Mouse (Mus musculus) retina, postnatal 1 day (tissue): ENCODE data around the gene Pnmal1.

Source experiments
- DNase-seq: peaks from one replicate; pipeline ENCODE4 v3.0.0-alpha.2; 2012

The Pnmal1 gene

DNA sequence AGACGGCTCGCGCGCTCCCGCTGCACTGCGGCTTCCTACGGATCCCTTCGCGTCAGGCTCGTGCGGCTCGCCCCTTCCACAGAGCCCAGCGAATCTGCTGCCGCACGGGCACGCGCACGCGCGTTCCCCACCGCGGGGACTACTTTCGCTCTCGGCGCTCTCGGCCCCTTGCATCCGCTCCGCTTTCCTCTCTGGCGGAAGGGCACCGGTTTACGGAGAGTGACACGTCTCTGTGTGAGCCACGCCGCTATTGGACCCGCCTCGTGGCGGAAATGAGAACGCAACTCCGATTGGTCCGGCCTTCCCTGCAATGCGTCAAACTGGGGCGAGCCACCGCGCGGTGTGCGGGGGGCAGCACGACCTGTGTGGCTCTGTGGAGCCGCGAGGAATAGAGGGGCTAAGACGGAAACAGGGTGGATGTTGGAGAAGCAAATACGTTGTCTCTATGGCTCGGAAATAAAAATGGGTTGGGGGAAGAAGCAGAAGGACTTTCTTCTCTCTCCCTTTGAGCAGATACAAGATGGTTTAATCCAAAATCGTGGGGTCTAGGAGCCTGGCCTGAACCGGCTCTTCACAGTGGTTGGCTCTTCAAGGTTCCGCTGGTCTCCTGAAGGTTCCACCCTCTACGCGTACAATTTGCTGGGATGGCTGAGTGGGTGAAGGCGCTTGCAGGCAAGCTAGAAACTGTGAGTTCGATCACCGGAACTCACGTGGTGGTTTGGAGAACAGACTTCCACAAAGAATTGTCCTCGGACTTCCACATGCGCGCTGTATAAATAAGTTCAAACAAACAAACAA, 35.2 kb upstream of the Pnmal1 start, which contains the start of gene Calm3:
Gene Calm3, minus strand, starts transcription at position 78 of the 798 bp plus-strand sequence.
- DNase-seq = peak; percentile 100

DNA sequence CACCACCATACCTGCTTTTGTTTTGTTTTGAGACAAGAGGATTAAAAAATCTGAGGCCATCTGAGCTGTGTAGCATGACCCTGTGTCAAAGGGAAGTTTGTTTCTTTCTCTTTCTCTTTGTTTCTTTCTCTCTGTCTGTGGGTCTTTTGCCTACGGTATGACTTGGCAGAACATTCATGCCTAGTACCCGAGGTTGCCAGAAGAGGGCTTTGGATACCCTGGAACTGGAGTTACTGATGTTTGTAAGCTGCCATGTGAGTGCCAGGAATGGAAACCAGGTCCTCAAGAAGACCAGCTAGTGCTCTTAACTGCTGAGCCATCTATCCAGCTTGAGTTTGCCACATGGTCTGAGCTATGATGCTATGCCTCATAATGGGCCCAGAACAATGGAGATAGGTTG, 31.1 kb upstream of the Pnmal1 start:
- no peak for DNase-seq

DNA sequence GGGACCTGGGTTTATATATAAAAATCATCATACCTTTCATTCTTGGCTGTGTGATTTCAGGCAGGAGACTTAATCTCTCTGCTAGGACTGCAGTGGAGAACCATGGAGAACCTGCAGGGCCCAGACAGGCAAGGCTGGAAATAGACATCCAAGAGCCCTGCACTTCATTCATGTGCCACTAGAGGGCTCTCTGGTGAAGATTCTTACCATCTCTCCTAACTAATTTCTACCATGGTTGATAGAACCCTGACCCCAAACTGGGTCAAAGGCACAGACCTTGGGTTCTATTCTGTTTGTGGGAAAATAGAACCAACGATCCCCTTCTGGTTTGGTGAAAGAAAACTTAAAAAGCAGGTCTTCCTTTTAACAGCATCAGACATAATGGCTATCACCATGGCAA, 28.6 kb upstream of the Pnmal1 start:
- DNase-seq = peak; percentile 81

DNA sequence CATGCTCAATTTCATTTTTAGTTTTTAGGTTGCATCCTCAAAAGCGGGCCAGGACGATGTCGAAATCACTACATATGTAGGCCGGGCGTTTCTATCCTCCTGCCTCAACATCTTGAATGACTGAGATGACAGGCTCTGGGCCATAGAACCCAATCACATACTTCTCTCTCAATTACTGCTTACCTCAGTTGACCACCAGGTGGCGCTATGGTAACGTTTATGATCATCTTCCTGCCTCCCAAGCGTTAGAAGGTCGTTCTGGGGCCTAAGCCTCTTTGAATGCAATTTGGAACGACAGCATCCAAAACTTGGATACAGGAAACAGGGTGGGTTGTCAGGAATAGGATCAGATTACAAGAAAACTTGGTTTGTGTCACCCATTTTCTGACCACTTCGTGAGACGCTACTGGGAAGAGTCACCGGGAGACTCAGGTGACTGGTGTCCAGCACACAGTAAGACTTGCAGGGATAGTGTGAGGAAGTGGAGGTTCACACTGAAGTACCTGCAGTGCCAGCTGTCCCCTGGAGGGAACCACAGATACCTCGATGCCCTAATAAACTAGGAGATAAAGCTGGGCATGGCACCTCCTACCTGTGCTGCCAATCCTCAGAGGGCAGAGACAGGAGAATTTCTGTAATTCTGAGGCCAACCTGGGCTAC, 27.4 kb upstream of the Pnmal1 start:
- peak; percentile 93 for DNase-seq

DNA sequence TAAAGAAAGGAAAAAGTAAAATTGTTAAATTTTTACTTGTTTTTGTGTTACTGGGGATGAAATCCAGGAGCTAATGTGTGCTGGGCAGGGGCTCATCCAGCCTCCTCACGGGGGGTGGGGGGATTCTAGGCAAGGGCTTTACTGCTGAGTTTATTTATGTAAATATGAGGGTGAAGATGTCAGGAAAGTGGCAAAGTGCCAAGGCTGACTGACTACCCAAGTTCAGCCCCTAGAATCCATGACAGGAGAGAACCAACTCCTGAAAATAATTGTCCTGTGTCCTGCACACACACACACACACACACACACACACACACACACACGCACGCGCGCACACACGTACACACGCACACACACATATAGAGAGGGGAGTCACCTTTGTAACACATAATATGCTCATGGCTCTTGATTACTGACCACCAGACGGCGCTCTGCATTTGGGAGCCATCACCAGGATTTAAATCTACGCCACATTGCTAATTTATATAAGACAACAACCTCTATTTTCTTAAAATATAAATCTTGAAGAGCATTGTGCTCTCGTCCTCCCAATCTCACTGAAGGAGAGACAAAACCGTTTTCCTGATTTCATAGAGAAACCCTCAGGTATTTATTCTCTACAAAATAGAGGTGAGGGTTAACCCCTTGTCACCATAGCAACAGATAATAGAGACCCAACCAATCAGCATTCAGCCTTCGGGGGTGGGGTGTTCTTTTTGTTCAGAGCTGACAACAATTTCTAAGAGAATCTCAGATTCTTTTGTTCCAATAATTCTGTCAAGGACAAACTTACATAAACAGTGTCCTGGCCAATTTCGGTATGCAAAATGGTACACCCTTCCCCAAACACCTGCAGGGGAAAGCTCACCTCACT, 26.5 kb upstream of the Pnmal1 start:
- peak; percentile 80 for DNase-seq

DNA sequence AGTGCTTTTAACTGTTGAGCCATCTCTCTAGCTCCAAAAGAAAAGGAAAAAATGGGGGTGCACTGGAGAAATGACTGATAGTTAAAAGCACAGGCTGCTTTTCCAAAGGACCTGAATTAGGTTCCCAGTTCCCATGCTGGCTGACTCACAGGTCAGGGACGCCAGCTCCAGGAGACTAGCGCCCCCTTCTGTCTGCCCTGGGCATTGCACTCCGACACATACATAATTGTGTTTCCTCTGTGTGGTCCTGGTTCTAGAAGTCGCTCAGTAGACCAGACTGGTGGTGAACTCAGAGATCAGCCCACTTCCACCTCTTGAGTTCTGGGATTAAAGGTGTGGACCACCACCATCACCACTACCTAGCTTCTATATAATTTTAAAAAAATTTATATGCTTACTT, 22.2 kb upstream of the Pnmal1 start:
- no peak for DNase-seq

DNA sequence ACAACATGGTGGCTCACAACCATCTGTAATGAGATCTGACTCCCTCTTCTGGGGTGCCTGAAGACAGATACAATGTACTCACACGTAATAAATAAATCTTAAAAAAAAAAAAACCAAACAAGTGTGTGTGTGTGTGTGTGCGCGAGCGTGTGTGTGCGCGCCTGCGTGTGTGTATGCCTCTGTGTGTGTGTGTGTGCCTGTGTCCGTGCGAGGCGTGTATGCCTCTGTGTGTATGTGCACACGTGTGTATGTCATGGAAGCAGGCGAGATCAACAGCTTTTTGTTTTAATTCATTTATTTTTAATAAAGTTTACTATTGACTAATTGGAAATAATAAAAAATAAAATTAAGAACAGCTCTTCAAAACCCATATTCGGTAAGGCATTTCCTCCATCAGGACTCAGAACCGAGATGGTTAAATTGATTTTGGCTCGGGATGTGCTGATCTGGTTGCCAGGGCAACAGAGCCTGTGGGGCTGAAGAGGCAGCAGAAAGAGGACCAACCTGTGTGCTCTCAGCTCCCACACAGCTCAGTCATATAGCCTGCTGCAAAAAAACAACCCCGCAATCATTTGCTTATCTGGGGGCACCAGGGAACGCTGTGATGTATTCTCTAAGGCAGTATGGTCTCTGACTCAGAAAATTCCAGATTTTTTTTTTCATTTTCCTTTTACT, 21.2 kb upstream of the Pnmal1 start:
- DNase-seq = peak; percentile 69

DNA sequence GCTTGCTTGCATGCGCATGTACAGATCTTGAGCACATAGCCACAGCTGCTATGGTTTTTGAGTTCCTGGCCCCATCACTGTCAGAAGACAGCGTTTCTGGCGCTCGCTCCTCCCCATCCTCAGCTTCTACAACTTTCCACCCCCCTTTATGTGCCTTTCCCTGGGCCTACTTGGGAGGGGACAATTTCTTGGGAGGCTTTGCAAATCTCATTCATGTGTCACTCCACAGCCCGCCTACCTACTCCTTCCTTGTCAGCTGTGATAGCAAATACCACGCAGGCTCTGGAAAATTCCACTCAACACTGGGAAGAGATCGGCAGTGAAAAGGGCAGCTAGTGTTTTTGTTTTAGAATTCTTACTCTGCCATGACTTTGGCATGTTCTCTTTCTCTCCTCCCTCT, 19.2 kb upstream of the Pnmal1 start:
- DNase-seq = no peak

DNA sequence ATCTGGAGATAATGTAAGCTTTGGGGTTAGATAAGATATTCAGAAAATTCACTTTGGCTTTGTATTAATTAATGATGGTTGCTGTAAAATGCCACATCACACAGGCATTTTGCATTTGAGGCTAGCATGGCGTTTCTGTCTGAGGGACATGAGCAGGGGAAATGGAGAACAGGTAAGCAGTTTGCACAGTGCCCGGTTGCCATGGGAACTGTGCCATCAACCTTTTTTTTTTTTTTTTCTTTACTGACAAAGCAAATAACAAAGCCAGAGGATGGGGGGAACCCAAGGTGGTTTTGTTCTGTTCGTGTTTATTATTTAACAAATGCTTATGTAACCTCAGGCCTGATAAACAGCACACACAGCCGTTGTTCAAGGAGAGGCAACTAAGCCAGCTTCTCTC, 16.6 kb upstream of the Pnmal1 start:
- DNase-seq = no peak

DNA sequence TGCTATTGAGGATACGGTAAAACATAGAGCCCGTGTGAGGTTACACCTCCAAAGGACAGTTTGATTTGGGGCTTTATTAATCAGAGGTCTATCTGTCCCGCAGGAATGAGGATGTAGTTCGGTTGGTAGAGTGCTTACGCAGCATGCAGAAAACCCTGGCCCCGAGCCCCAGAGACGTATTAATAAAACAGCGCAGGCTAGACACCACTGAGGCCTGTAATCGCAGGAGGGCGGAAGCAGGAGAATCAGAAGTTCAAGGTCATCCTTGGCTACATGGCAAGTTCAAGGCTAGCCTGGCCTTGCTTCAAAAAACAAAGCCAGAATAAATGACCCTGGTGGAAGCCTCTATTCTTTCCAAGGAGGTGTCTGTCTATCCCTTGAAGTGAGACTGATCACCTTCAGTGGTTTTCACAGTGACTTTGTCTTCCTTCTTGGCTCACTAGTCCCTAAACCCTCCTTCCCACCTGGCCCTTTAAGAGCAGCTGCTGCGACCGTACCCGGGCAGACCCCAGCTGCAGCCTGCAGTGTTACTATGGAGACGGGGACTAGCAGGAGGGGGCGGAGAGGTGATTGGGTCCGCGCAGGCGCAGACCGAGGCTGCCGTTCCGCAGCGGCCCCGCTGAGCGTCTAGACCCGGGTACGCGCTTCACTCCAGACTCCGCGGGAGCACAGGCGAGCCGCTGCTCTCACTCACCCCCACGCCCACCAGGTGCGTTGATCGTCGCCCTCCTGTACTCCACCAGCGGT, 15.2 kb upstream of the Pnmal1 start, which contains the start of gene Pnmal2:
Gene Pnmal2, plus strand, starts transcription at position 622 of the 747 bp plus-strand sequence.
- DNase-seq = peak; percentile 96

DNA sequence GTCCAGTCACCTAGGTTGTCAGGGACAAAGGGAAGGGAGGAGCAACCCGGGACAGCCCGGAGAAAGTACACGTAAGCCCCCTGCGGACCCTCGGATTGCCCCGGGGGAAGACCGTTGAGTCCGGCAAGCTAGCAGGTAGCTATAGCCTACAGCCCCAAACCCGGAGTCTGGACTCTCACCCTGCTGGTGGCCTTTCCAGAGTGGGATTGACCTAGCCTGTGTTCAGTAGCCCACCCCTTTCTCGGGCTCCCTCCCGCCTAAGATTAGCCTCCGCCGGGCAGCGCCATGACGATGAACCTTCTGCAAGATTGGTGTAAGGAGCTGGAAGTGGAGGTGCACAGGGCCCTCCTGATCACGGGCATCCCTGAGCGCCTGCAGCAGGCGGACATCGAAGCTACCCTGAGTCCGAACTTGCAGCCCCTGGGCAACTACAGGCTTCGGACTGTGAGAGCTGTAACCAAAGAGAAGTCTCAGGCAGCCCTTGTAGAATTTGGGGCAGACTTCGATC, 14.6 kb upstream of the Pnmal1 start:
- DNase-seq = no peak

DNA sequence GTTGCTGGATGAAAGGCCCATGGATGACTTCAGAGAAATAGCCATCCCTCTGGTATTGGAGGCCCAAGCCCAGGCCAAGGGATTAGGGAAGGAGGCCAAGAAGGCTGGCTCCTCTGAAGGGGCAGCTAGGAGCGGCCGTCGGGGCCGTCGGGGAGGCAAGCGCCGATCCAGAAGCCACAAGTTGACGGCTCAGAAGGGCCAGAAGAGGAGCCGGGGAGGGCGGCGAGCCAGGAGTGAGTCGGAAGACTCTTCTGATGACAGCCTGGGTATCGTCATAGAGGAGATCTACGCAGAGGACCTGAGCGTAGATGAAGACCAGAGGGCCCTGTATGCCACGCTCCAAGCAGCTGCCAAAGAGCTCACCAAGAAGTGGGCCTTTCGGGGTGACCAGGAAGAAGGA, 14.1 kb upstream of the Pnmal1 start:
- no peak for DNase-seq

DNA sequence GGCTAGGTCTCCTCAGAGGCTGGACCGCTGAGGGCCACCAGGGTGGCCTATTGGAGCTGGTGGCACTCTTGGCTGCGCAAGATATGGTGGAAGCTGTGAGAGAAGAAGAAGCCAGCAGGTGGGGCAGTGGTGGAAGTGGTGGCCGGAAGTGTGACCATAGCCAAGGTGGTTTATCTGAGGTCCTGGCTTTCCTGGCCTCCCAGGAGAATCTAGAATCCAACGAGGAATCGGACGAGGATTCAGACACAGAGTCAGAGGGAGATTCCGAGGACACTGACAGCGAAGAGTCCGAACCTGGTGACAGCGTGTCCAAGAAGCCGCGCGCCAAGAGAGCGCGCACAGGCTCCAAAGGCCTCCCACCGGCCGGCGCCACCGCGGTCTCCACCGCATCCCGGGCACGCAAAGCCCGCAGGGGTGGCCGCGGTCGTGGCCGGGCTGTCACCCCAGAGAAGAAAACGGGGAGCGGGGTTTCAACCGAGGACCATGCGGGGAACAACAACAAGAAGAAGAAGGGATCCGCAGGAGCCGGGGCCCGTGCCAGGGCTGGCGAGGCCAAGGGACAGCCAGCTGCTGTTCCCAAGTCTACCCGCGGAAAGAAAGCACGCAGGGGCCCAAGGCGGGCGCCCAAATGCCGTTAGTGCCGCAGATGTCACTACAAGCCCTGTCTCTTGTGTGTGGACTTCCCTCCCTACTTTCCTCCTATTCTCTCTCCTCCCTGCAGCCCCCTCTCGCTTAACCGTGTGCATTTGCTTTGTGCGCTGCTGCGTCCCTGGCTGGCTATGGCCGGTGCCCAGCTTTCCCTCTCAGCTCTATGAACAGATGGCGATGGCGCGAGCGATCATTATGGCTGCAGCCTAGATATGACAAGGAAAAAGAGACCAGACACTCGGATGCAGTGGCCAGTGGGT, 12.8 kb upstream of the Pnmal1 start:
- peak; percentile 66 for DNase-seq

DNA sequence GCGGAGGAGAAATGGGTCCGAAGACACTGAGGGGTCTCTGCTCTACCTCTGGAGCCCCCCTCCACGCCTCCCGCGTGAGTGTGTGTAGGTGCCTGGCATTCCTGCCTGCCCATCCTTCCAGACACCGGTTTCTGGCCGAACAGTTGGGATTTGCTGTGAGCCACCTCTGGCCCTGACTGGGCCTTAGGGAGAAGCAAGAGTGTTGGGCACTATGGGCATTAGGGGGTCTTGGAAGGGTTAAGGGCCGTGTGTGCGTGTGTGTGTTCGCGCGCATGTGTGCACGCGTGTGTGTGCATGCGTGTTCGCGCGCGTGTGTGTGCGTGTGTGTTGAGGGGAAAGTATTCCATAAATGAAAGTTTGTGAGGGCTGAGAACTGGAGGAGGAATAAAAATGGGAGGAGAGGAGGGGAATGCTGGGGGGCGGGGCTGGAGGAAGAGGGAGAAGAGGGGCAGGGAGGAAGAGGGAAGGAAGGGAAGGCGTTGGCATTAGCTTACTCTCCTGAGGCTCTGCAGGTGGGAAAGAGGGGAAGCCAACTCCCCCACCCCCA, 12.1 kb upstream of the Pnmal1 start:
- DNase-seq = peak; percentile 37

DNA sequence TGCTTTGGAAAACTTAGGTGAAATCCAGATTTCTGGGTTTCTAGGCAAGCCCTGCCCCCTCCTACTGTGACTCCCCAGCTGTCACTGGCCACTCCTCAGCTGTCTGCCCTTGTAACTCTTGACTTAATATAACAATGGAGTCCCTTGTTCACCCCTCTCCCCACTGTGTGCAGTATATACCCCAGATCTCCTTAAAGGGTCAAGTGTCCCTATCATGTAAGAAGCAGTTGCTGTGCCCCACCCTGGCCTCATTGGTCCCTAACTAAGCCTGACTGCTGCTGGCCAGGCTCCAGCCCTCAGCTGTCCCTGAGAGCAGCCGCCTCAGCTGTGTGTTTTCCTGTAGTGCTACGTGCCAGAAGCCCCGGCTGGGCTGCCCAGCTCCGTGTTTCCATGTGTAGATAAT, 11.5 kb upstream of the Pnmal1 start:
- peak; percentile 78 for DNase-seq

DNA sequence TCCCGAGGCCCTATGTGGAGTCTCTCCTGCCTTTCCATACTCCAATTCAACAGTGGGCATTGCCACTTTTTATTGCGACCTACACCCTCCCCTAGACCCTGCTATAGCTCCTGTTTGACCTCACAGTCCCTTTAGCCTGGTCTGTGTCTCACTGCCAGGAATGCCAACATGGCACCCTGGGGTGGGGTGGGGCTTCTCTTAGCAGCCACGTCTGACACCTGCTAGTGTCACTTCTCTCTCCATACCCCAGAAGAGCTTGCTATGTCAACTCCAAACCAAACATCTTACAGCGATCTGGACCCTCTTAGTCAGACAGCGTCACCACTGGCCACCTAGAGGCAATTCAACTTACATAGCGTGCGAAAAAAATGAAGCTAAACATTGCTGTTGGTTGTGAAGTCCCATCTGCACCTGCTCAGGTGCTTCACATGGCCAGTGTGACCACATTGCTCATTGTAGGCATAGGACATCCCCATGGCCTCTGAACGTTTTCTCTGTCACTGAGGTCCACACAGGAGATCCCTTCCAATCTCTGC, 10.5 kb upstream of the Pnmal1 start:
- no peak for DNase-seq

DNA sequence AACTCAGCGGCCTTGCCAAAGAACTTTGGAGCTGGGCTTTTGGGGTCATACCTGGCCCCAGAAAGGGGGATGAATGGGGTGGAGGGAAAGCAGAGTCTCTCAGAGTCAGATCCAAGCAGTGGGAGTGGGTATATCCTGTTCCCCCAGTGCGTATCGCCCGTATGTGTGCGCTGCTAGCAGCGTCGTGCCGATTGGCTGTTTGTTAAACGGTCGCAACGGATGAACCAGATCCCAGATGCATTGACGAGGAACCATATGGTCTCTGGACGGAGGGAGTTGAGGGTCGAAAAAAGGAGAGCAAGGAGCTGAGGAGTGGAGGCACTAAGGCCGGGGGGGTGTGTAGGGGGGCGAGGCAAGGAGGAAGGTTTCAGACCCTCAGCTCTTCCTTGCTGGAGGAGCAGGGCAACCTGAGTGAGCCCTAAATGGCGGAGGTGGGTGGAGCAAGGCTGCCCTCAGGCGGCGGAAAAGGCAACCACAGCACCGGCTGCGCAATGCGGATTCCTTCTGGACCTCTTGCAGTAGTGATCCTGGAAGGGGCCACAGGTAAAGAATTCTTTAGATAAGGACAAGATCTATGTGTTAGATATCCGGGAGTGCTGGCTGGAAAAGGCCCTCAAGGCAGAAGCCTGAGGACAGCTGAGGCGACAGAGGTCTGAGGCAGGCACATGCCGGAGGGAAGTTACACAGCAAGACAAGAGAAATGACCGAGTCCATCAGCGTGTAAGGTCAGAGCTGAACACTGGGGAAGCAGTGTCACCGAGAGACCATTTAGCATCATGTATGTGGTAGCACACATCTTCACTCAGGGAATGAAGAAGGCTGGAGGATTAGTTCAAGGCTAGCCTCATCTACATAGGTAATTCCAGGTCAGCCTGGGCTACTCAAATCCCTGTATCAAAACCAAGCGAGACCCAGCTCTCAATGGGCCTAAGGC, 9.3 kb upstream of the Pnmal1 start:
- peak; percentile 86 for DNase-seq

DNA sequence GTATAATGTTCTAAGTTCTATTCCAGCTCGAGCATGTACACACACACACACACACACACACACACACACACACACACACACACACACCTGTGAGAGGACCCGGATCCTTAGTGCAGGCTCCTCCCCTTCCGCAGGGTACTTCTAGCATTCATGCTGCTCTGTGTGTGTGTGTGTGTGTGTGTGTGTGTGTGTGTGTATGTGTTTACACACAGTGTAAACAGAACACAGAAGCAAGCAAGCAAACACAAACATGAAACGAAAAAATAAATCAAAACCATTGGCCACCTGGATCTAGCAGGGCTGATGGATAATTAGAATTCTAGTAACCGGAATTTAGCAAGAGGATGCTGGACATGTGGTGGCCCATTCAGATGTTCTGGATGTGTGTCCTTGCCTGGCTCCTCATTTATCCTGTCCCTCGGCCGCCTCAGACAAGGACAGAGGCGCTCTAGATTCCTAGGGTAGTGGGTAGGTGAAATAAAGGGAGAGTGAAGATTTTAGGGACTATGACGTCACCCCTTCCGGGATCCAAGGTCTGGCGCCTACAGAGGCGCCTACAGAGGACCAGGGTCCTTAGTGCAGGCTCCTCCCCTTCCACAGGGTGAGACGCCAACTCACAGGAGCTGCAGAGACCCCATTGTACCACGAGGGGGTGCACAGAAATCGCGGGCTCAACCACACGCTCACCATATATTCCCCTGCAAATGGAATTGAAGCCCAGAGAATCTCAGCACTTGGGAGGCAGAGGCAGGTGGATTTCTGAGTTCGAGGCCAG, 8.4 kb upstream of the Pnmal1 start:
- DNase-seq = peak; percentile 92
